Mouse (Mus musculus) embryo, embryonic 11.5 days (tissue): ENCODE data around the gene Zfp697.

Experiments
- DNase-seq: peaks from one replicate; pipeline ENCODE4 v3.0.0-alpha.2; 2012; ENCODE audit warnings: low read depth, low spot score

The Zfp697 gene

DNA sequence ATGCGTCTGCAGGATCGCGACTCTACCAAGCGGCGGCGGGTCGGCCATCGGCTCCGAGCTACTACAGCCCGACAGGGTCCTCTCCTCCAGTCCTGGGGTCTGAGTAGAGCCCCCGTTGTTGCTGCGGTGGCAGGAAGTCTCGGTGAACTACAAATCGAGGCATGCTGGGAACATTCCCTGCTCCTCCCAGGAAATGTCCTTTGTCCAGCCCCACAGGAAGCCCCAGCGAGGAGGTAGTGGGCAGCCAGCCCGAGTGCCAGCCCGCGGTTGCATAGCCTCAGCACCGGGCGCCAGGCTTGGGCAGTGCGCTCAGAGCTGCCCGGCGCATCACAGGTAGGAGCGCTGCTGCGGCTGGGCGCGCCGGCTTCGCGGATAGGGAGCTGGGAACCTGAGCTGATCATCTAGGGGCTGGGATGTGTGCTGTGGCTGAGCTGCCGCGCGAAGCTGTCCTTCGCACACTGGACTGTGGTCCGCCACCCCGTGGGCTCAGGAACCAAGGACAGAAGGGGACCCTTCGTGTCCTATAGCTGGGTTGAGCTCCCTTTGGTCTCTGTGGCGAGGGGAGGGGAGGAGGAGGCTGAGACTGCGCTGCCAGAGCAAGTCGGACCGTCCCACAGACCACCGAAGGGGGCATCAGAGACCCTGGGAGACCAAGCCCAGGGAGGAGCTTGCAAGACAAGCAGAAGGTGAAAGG, at the start of gene Zfp697:
Zfp697 (plus strand) TSS at position 216 of the 694 bp plus-strand sequence.
- peak; percentile 61 for DNase-seq

DNA sequence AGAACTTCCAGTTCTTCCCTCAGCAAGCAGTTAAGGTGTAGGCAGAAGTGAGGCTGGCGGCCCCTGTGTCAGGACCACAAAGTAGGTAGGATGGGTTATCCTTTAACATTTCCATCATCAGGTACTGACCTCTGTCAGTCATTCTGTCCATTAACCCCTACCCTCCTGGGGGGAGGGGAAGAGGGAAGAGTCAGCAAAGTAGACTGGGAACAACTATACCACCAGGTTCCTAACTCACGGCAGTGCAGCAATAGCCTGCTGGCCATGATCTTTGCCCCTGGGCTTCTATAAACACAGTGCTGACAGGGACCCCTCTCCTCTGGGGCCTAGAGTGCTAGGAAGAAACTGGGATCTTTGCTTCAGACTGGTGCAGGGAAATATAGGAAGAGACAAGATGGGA, 48.3 kb upstream of the Zfp697 start:
- no peak for DNase-seq

- no peak for DNase-seq
These were observed 46.9 kb upstream of the Zfp697 start for GRCm38 (mm10) chr3:98335331-98335730.

DNA sequence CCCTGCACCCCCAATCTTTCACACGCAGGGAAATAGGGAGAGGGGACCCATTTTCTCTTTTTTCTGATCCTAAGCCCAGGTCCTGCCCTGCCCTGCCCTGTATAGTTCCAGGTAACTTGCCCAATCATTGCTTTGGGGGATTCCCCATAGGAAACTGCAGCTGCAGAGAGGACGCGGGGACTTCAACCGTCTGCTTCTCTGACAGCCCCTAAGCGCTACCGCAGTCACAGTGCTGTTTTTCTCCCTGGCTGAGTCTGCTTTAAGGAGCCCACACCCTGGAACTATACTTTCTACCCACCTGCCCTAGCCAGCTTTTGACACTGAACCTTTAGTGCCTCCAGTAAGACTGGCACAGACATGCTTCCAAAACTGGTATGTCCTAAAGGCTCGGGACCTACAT, 46.4 kb upstream of the Zfp697 start:
- no peak for DNase-seq

- no peak for DNase-seq
These were observed 45.3 kb upstream of the Zfp697 start for GRCm38 (mm10) chr3:98336661-98337654.

- DNase-seq, result no peak
These were observed 43.6 kb upstream of the Zfp697 start for GRCm38 (mm10) chr3:98338584-98339041.

DNA sequence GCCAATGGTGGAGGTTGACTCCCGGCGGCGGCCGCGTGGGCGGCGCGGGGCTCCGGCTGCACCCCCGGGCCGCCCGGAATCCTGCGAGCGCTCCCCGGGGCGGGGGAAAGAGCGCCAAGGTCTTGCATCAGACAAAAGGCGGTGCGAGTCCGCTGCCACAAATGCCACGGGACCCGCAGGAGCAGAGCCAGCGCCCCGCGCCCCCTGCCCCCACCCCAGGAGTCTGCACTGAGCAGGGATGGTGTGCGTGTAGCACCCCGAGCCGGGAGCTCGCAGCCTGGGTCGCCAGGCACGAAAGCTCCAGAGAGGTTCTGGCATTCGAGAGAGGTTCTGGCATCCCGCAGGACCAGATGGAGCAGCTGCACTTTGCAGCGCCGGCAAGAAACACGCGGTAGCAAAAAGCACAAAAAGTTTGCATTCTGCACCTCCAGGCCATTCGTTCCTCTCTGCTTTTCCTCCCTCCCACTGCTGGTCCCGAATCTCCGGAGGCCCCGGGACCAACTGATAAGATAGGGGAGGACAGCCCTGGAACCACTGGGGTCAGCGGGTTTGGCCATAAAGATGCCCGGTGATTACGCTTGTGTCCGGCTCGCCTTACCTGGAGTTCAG, 43.1 kb upstream of the Zfp697 start:
- DNase-seq, result no peak

DNA sequence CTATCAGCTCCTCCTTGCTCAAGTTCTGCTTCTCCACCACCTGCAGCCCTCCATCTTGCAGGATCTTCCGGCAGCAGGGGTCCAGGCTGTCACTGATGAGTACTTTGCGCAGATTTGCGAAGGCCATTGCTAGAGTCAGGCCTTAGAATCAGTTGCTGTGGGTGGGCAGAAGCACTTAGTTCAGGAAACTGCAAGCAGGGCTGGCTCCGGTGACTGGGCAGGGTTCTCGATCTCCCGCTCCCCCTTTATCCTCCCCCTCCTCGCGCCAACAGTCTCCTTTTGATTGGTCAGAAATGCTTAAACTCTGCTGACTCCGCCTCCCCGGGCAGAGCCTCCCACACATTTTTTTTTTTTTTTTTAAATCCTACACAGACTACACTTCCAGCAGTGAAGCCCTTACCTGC, 42.6 kb upstream of the Zfp697 start, which contains the start of gene Phgdh:
Phgdh (minus strand) TSS at position 285 of the 404 bp plus-strand sequence.
- DNase-seq, result peak; percentile 71

GRCm38 (mm10) chr3:98340818-98341594, 41.3 kb upstream of the Zfp697 start:
- DNase-seq, result no peak

- DNase-seq, result no peak
These were observed 39.0 kb upstream of the Zfp697 start for GRCm38 (mm10) chr3:98343235-98343634.

DNA sequence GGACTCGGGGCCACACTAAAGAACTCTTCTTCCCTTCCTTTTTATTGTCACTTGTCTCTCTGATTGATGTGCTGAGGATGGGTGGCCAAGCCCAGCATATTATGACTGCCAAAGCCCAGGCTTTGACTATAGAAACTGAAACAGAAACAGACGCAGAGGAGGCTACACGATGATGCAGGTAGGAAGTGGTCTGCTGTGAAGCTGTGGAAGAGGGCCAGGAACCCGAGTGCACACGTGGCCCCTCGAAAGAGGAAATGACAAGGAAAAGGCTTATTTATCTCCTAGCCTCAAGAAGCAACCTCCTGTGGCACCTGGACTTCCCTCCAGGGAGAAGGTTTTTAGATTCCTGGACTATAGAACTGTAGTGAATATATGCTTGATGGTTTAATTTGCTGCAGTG, 34.2 kb upstream of the Zfp697 start:
- DNase-seq, result no peak

DNA sequence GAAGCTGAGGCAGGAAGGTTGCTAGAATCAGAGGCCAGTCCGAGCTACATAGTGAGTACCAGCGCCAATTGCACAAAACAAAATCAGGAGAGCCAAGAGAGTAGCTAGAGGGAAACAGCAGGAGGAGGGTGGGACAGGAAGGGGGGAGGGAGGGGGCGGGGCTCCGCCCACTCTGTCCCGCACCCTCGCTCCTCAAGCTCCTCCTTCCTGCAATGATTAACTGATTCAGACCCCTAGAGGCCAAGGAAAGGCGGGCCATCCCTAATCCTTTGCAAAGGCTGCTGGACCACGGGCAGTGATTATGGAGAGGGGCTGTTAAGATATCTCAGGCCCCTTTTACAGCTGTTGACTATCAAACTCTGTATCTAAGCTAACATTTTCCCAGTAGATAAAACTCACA, 33.6 kb upstream of the Zfp697 start:
- no peak for DNase-seq

GRCm38 (mm10) chr3:98353892-98354291, 28.4 kb upstream of the Zfp697 start:
- peak; percentile 57 for DNase-seq

- DNase-seq, result no peak
These were observed 26.8 kb upstream of the Zfp697 start for GRCm38 (mm10) chr3:98355344-98356025.

GRCm38 (mm10) chr3:98356026-98356365, 26.3 kb upstream of the Zfp697 start:
- no peak for DNase-seq

DNA sequence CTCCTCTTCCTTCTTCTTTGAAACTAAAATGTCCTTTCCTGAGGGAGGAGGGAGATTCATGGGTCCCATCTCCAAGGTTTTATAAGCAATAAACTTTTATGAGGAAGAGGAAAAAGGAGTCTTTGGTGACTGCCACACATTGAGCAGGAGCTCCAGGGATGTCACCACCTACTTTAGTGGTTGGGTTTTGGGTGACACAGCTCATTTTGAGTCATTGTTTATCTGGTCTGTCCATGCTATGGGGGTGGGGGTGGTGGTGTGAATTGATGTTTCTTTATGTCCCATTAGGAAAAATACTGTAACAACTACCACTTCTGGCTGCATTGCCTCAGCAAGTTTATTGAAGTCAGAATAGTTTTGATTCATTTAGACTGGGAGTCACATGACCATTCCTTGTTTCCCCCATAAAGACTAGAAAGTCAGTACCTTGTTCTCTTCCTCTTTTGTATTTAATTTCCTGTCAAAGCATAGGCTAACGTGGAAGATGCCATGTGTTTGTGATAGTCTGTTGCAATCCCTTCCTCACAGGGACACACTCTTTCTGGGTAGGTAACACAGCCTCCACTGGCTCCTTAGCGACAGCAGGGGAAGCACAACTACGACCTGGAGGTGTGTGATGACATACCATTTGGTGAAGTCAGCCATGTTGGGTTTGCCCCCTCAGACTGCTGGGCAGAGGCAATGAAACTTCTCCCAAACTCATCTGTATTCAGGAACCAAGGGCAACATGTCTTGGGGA, 25.5 kb upstream of the Zfp697 start:
- no peak for DNase-seq

DNA sequence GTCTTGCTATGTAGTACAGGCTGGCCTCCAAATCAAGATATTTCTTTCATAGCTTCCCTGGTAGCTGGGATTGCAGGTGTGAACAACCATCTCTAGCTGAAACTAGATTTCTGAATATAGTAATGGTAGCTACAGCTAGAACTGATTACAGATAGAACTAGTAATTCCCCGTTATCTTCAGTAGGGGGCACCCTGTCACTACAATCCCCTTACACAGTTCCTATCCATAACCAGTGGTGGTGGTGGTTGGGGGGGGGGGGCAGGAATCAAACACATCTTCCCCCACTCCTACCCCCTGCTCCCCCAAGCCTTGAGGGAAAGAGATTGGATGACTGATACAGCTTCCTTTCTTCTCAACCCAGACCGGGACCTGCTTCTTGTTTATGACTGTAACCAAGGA, 19.5 kb upstream of the Zfp697 start:
- DNase-seq, result no peak

- no peak for DNase-seq
These were observed 16.2 kb upstream of the Zfp697 start for GRCm38 (mm10) chr3:98366086-98366485.

GRCm38 (mm10) chr3:98366823-98367222, 15.4 kb upstream of the Zfp697 start:
- DNase-seq, result no peak

DNA sequence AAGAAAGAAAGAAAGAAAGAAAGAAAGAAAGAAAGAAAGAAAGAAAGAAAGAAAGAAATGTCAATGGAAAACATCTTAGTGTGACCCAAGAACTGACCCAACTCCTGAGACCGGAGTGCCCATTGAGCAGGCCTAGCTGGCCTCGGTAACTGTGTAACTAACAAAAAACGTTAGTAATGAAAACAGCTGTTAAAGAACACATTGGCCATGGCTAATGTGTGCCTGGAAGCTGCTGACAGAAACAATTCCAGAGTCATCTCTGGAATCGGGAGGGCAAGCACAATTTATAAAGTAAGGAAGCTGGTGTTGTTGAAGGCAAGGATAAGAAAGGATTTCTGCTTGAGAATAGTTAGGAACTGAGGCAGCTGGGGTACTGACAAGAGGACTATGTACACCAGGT, 14.0 kb upstream of the Zfp697 start:
- DNase-seq, result no peak
